Mouse (Mus musculus) lung, embryonic 16.5 days (tissue): Measurements from ENCODE around the gene Gm10282. TPM values are rescaled to one million over a fixed set of nuclear protein-coding genes. Genes with fewer than 3 reads are reported as not detected.

Experiments
- ATAC-seq: fragments of 200-750 bp; cut with Nextera tagmentation; 2 replicates; pipeline ENCODE4 v1.8.0; 2017; ENCODE audit warnings: low read depth, mild to moderate bottlenecking, moderate library complexity
- H3K27ac ChIP-seq: fragments of 300-500 bp; sonication (generic); 2 replicates; pipeline ENCODE4 v1.5.1; 2014; ENCODE audit warnings: mild to moderate bottlenecking, control low read depth, low read length
- H3K27me3 ChIP-seq: fragments of 300-500 bp; sonication (generic); 2 replicates; pipeline ENCODE4 v1.6.1; 2014; ENCODE audit warnings: low read depth, low read length, mixed read lengths; ENCODE audit not compliant: control insufficient read depth, insufficient read depth
- H3K36me3 ChIP-seq: fragments of 300-500 bp; sonication (generic); 2 replicates; pipeline ENCODE4 v1.6.1; 2014; ENCODE audit warnings: low read length; ENCODE audit not compliant: control insufficient read depth, insufficient read depth
- H3K4me1 ChIP-seq: fragments of 300-500 bp; sonication (generic); replicated peaks from 2 replicates; pipeline ENCODE4 v1.6.1; 2014; ENCODE audit warnings: low read length, mixed read lengths; ENCODE audit not compliant: control insufficient read depth, insufficient read depth
- H3K4me2 ChIP-seq: fragments of 300-500 bp; sonication (generic); 2 replicates; pipeline ENCODE4 v1.6.1; 2014; ENCODE audit warnings: low read depth, low read length, control low read depth
- H3K4me3 ChIP-seq: fragments of 300-500 bp; sonication (generic); 2 replicates; pipeline ENCODE4 v1.5.1; 2014; ENCODE audit warnings: mild to moderate bottlenecking, low read length, control low read depth
- H3K9ac ChIP-seq: fragments of 300-500 bp; sonication (generic); 2 replicates; pipeline ENCODE4 v1.6.1; 2014; ENCODE audit warnings: low read length, control low read depth
- H3K9me3 ChIP-seq: fragments of 300-500 bp; sonication (generic); 2 replicates; pipeline ENCODE4 v1.6.1; 2016; ENCODE audit warnings: low read length; ENCODE audit not compliant: control insufficient read depth
- WGBS: fragments of 180-500 bp; shearing (Covaris S2); extraction: QIAGEN DNeasy Blood & Tissue Kit; methylation state at CpG from one replicate; pipeline ENCODE4 v1.1.7; 2014; 5-methylcytosine and 5-hydroxymethylcytosine counted together
- polyA plus RNA-seq: library from polyadenylated mRNA; unstranded; fragments of >200 nt; fragmentation: Nextera tagmentation; extraction: Ambion mirVana; gene quantifications from 2 replicates; pipeline ENCODE4 v1.2.1, GENCODE M21; 2015

Gene Gm10282
- 33.3 and 34.5 TPM in 2 replicates for polyA plus RNA-seq

DNA sequence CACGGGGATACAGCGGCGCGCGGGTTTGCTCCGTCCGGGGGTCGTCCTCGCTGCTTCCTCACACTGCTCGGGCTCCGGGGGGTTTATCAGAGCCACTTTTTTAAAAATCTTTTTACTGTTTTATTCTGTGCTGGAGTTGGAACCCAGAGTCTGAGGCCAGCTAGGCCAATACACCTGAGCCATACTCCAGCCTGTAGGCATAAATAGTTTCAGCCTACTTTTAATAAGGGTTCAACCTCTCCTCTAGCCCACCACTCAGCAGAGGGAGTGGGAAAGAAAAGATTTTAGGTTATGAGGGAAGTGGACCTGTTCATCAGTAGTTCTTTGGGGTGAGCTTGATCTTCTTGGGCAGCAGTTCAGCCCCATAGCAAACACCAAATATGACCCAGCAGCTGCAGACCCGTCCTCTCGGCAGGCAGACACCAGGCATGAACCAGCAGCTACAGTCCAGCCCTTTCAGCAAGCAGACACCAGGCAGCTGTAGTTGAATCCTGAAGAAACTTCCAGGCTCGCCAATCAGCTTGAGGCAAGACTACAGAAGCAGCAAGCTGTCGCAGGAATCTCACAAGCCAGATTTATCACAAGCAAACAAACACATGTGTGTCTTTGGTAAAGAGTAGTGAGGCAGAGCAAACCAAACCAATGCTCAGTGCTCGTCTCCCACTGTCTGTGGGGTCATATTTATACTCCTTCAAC is at the start of gene Gm10282:
TSS of gene Gm10282 (minus strand) at position 51 of the 696 bp plus-strand sequence.
- 68% methylated on average over 15 of the region's 16 CpGs for WGBS
- ATAC-seq: no peak

DNA sequence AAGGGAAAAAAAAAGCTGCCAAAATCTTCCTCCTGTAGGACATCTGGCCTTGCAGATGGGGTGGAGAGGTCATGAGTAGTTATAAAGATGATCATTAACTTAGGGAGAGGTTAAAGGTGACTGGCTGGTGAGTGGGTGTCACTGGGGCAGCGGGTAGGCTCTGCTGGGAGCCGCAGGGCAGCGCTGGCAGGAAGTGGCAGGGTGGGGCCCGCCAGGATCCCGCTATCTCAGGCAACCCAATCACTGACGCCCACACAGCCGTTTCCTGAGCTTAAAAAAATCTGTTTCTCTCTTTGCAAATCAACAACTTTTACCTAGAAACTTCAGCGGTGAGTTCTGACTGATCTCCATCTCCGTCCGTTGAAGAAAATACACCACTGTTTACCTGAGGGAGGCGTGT is 49.2 kb upstream of the Gm10282 start:
- ATAC-seq: no peak
- WGBS: 52% methylated on average over 11 of the region's 11 CpGs
- peak overlapping the region; percentile 51; the same call in 1 of the 2 replicates for H3K27ac ChIP-seq
- H3K4me2 ChIP-seq: no peak overlapping the region
- no peak overlapping the region for H3K4me3 ChIP-seq
- peaks cover 22% of the 10 kb centered on the region for H3K36me3 ChIP-seq
- H3K9ac ChIP-seq: no peak overlapping the region
- H3K4me1 ChIP-seq: peaks cover 8% of the 10 kb centered on the region; the same call in 1 of the 2 replicates
- no peaks in the 10 kb centered on the region for H3K9me3 ChIP-seq
- H3K27me3 ChIP-seq: no peaks in the 10 kb centered on the region

More for the DNA sequence above, at the start of gene Gm10282:
- Histone ChIP-seq H3K4me2 (no peak within 1 kb of the TSS), H3K27me3 (no peaks in the 10 kb centered on the region), H3K9me3 (no peaks in the 10 kb centered on the region), H3K4me1 (peaks cover 10% of the 10 kb centered on the region; the same call in 1 of the 2 replicates), H3K36me3 (no peaks in the 10 kb centered on the region), H3K27ac (no peak within 1 kb of the TSS), H3K9ac (no peak within 1 kb of the TSS), H3K4me3 (no peak within 1 kb of the TSS)

- 63% methylated on average over 7 of the region's 7 CpGs for WGBS
- no peak overlapping the region for H3K9ac ChIP-seq
- no peak for ATAC-seq
Observed at GRCm38 (mm10) chr8:72353700-72354045, 48.6 kb upstream of the Gm10282 start.

DNA sequence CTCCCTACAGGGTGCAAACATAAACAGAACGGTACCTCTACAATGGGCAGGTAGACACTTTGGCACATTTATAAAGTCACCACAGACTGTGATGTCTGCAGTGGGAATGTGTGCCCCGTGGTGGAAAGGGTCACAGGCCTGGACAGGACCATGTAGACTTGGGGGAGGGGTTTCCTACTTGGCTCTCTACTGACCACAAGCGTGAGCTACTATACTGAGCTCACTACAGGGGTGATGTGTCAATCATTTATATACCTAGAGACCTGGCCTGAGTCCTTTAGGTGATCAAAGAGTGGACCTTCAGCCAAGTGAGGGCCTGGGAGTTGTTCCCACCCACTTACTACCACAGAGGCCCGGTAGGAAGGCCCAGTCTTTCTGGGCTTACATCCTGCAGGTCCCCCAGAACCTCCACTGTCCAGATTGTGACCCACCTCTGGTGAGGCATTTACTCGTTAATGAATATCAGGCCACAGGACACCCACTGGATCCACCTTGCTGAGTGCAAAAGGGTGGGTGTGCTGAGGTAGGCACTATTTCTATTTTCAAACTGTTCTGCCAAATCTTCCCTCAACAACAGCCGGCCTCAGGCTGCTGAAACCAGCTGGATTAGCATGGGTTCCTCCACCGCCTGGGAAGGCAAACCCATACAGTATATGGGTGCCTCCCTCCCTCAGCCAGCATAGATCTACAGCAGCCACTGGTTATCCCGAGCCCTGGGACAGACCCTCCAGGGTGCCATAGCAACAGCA is 48.1 kb upstream of the Gm10282 start:
- Histone ChIP-seq H3K4me1 (peaks cover 8% of the 10 kb centered on the region; the same call in 1 of the 2 replicates), H3K27ac (no peak overlapping the region), H3K9ac (no peak overlapping the region), H3K36me3 (peaks cover 22% of the 10 kb centered on the region), H3K4me3 (no peak overlapping the region), H3K27me3 (no peaks in the 10 kb centered on the region), H3K9me3 (no peaks in the 10 kb centered on the region), H3K4me2 (no peak overlapping the region)
- WGBS: 63% methylated on average over 8 of the region's 8 CpGs
- ATAC-seq: peak; percentile 84

More at GRCm38 (mm10) chr8:72353700-72354045, 48.6 kb upstream of the Gm10282 start:
- H3K4me3 ChIP-seq: no peak overlapping the region
- peaks cover 22% of the 10 kb centered on the region for H3K36me3 ChIP-seq
- no peaks in the 10 kb centered on the region for H3K9me3 ChIP-seq
- H3K4me2 ChIP-seq: no peak overlapping the region
- no peaks in the 10 kb centered on the region for H3K27me3 ChIP-seq
- peaks cover 8% of the 10 kb centered on the region; the same call in 1 of the 2 replicates for H3K4me1 ChIP-seq
- H3K27ac ChIP-seq: no peak overlapping the region

- no peaks in the 10 kb centered on the region for H3K9me3 ChIP-seq
- H3K4me3 ChIP-seq: no peak overlapping the region
- H3K9ac ChIP-seq: no peak overlapping the region
- H3K36me3 ChIP-seq: peaks cover 17% of the 10 kb centered on the region
- 85% methylated on average over 7 of the region's 7 CpGs for WGBS
- H3K4me2 ChIP-seq: no peak overlapping the region
- ATAC-seq: no peak
- H3K4me1 ChIP-seq: peaks cover 8% of the 10 kb centered on the region; the same call in 1 of the 2 replicates
- H3K27ac ChIP-seq: no peak overlapping the region; the same call in 1 of the 2 replicates
- H3K27me3 ChIP-seq: no peaks in the 10 kb centered on the region
Observed at GRCm38 (mm10) chr8:72351405-72352005, 46.4 kb upstream of the Gm10282 start.

DNA sequence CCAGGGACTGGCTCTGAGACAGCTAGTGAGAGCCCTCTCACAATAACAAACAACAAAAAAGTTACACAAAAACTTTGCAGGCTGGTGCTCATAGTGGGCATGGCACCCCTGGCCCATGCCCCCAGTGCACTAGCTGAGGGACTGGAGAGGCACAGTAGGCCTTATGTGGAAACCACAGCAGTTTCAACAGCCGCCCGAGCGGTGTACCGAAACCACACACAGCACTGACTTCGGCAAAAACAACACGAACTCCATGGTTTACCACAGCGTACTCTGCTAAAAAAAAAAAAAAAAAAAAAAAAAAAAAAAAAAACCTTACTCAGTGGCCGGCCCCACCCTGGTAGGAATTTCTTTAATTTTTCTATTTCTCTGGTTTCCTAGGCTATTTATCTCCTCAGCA is 45.7 kb upstream of the Gm10282 start:
- H3K4me3 ChIP-seq: no peak overlapping the region
- H3K4me2 ChIP-seq: no peak overlapping the region
- peaks cover 8% of the 10 kb centered on the region; the same call in 1 of the 2 replicates for H3K4me1 ChIP-seq
- no peak for ATAC-seq
- no peak overlapping the region for H3K27ac ChIP-seq
- no peaks in the 10 kb centered on the region for H3K27me3 ChIP-seq
- peaks cover 10% of the 10 kb centered on the region; the same call in 1 of the 2 replicates for H3K36me3 ChIP-seq
- no peaks in the 10 kb centered on the region for H3K9me3 ChIP-seq
- H3K9ac ChIP-seq: no peak overlapping the region
- WGBS: 91% methylated on average over 8 of the region's 8 CpGs

GRCm38 (mm10) chr8:72349838-72350237 is 44.8 kb upstream of the Gm10282 start:
- no peak overlapping the region for H3K4me3 ChIP-seq
- WGBS: 82% methylated on average over 9 of the region's 9 CpGs
- no peak overlapping the region for H3K27ac ChIP-seq
- H3K9me3 ChIP-seq: no peaks in the 10 kb centered on the region
- ATAC-seq: no peak
- no peak overlapping the region for H3K9ac ChIP-seq
- no peak overlapping the region for H3K4me2 ChIP-seq
- no peaks in the 10 kb centered on the region for H3K27me3 ChIP-seq
- peaks cover 8% of the 10 kb centered on the region; the same call in 1 of the 2 replicates for H3K4me1 ChIP-seq
- H3K36me3 ChIP-seq: peaks cover 16% of the 10 kb centered on the region

DNA sequence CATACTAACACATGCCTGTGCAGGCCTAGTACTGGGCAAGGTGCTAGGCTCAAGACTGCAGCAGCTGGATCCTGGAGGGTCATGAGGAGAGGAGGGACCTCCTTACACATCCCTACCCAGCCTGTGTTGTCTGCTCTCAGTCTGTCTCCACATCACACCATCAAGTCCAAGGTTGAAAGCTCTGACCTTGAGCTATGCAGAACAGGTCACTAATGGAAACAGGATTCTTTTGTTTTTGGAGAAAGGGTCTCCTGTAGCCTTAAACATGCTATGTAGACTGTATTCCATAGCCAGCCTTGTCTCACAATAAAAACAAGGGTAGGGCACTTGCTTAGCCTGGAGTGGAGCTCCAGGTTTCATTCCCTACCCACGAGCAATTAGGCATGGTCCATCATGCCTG is 43.9 kb upstream of the Gm10282 start:
- Histone ChIP-seq H3K4me3 (no peak overlapping the region), H3K4me2 (no peak overlapping the region), H3K27ac (no peak overlapping the region), H3K36me3 (peaks cover 12% of the 10 kb centered on the region), H3K4me1 (0 out of 2 replicates have a peak, but pooled peaks cover 5% of the 10 kb centered on the region), H3K9me3 (no peaks in the 10 kb centered on the region), H3K9ac (no peak overlapping the region), H3K27me3 (no peaks in the 10 kb centered on the region)
- ATAC-seq: no peak
- 83% methylated on average over 1 of the region's 1 CpGs for WGBS

- 97% methylated on average over 2 of the region's 2 CpGs for WGBS
- H3K27me3 ChIP-seq: no peaks in the 10 kb centered on the region
Observed at GRCm38 (mm10) chr8:72348114-72348513, 43.1 kb upstream of the Gm10282 start.

More at GRCm38 (mm10) chr8:72348114-72348513, 43.1 kb upstream of the Gm10282 start:
- H3K4me3 ChIP-seq: no peak overlapping the region
- no peak overlapping the region for H3K4me2 ChIP-seq
- 0 out of 2 replicates have a peak, but pooled peaks cover 1% of the 10 kb centered on the region for H3K4me1 ChIP-seq
- no peak overlapping the region for H3K27ac ChIP-seq
- no peak overlapping the region for H3K9ac ChIP-seq
- peaks cover 15% of the 10 kb centered on the region for H3K36me3 ChIP-seq
- no peaks in the 10 kb centered on the region for H3K9me3 ChIP-seq
- no peak for ATAC-seq
